Mouse (Mus musculus) mouse embryonic stem cell (cell line): ENCODE results near the gene Slc4a5.

Experiments
- in situ Hi-C, 2 experiments: fragments of 300-500 bp; cut with MboI; formaldehyde crosslinking; loops; 1 replicate in 1 of 2; 3 replicates in 1 of 2; pipeline ENCODE4 v1.14.3; 2019 to 2020; ENCODE audit warnings: low sequenced_read_pairs in 2 of 2, low pct_unique_long_range_greater_than_20kb in 1 of 2, mixed read lengths in 1 of 2; ENCODE audit not compliant: unreplicated experiment in 1 of 2

Gene Slc4a5

GRCm38 (mm10) chr6:83219814-83220213 is at the start of gene Slc4a5:
Gene Slc4a5 (plus strand): TSS chr6:83219828.
- in situ Hi-C loops, result no loop called here

- in situ Hi-C loops, result loop anchor here (5.0 kb wide), 1 partner anchor 107 kb away; no protein-coding TSS in a partner anchor
These were observed 49.8 kb upstream of the Slc4a5 start for GRCm38 (mm10) chr6:83169872-83170271.

GRCm38 (mm10) chr6:83171063-83171462 is 48.6 kb upstream of the Slc4a5 start:
- in situ Hi-C loops, result no loop called here

- in situ Hi-C loops, result no loop called here
These were observed 47.2 kb upstream of the Slc4a5 start for GRCm38 (mm10) chr6:83172240-83172920.

GRCm38 (mm10) chr6:83175996-83176395 is 43.6 kb upstream of the Slc4a5 start:
- in situ Hi-C loops, result no loop called here

- in situ Hi-C loops, result no loop called here
These were observed 40.1 kb upstream of the Slc4a5 start for GRCm38 (mm10) chr6:83179390-83180117.

- in situ Hi-C loops, result no loop called here
These were observed 39.0 kb upstream of the Slc4a5 start for GRCm38 (mm10) chr6:83180605-83181004.

- in situ Hi-C loops, result no loop called here
These were observed 34.7 kb upstream of the Slc4a5 start for GRCm38 (mm10) chr6:83184858-83185435.

- in situ Hi-C loops, result no loop called here
These were observed 33.5 kb upstream of the Slc4a5 start for GRCm38 (mm10) chr6:83185895-83186861.

- in situ Hi-C loops, result no loop called here
These were observed 32.7 kb upstream of the Slc4a5 start for GRCm38 (mm10) chr6:83186946-83187345.

- in situ Hi-C loops, result no loop called here
These were observed 26.1 kb upstream of the Slc4a5 start for GRCm38 (mm10) chr6:83193571-83193970.

- in situ Hi-C loops, result no loop called here
These were observed 22.2 kb upstream of the Slc4a5 start for GRCm38 (mm10) chr6:83197345-83198004.

GRCm38 (mm10) chr6:83203320-83203719 is 16.3 kb upstream of the Slc4a5 start:
- in situ Hi-C loops, result no loop called here

- in situ Hi-C loops, result no loop called here
These were observed 13.8 kb upstream of the Slc4a5 start for GRCm38 (mm10) chr6:83205851-83206250.

- in situ Hi-C loops, result no loop called here
These were observed 13.3 kb upstream of the Slc4a5 start for GRCm38 (mm10) chr6:83206321-83206720.

GRCm38 (mm10) chr6:83207361-83208049 is 12.1 kb upstream of the Slc4a5 start:
- in situ Hi-C loops, result no loop called here

GRCm38 (mm10) chr6:83208050-83208400 is 11.6 kb upstream of the Slc4a5 start:
- in situ Hi-C loops, result no loop called here

- in situ Hi-C loops, result loop anchor here (5.0 kb wide), 1 partner anchor 57 kb away; no protein-coding TSS in a partner anchor
These were observed 9.1 kb upstream of the Slc4a5 start for GRCm38 (mm10) chr6:83210495-83210894.
